Mouse (Mus musculus) erythroblast, embryonic 14.5 days (primary cell): ENCODE data around the gene Myh3.

Experiments
- GATA1 ChIP-seq: IDR thresholded peaks from 2 replicates; pipeline ENCODE4 v1.6.1; 2012; ENCODE audit warnings: low read length, inconsistent platforms, mixed read lengths
- TAL1 ChIP-seq: IDR thresholded peaks from 3 replicates; pipeline ENCODE4 v1.6.1; 2012; ENCODE audit warnings: low read length, inconsistent platforms, mixed read lengths

DNA sequence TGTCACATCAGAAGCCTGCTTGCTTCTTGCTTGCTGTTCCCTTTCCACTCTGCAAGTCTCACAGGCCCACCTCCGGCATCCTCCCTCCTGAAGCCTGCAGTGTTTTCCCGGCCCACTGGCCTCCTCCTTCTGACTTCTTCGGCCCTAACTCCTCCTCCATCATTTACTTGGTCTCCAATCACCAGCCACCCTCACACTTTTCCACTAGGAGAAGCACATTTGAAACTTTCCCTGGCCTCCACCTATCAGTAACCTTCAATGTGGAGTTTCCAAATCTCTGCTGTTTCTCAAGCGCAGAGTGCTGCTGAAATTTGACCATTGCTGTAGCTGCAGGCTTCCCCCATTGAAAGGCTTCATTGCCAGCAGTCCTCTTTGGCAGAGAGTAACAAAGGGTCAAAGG, 63.9 kb downstream of the Myh3 start:
- TF ChIP-seq TAL1, result no peak
- TF ChIP-seq GATA1, result no peak
